Mouse (Mus musculus): Measurements from ENCODE around the gene Sox8. TPM values are rescaled to one million over a fixed set of nuclear protein-coding genes. Genes with fewer than 3 reads are reported as not detected.

Sox8 gene
- total and polyA plus RNA-seq, 3 experiments: not detected

- TF ChIP-seq MAZ (IDR thresholded peaks at IDR 0.05; ENCODE audit: low read depth, low read length): no peak
- TF ChIP-seq TBP (IDR thresholded peaks at IDR 0.05; ENCODE audit: low read depth, low read length): peak; percentile 80
- TF ChIP-seq CHD1 (IDR thresholded peaks at IDR 0.05; ENCODE audit: low read depth, low read length): no peak
- TF ChIP-seq RAD21 (IDR thresholded peaks at IDR 0.05; ENCODE audit: low read depth, low read length): no peak
- no peak for TF ChIP-seq ZC3H11A (IDR thresholded peaks at IDR 0.05; ENCODE audit: low read depth, low read length)
- TF ChIP-seq MEF2A (IDR thresholded peaks at IDR 0.05; ENCODE audit: extremely low read depth, insufficient replicate concordance, low read depth, low read length, poor library complexity, severe bottlenecking): no peak
- no peak for TF ChIP-seq POLR2AphosphoS5 (IDR thresholded peaks at IDR 0.05; ENCODE audit: borderline replicate concordance, low read depth, low read length)
- no peak for TF ChIP-seq BHLHE40 (IDR thresholded peaks at IDR 0.05; ENCODE audit: borderline replicate concordance, low read depth, low read length)
- TF ChIP-seq ELF1 (IDR thresholded peaks at IDR 0.05; ENCODE audit: low read depth, low read length): peak; percentile 18; the same call in 1 of the 2 replicates
- no peak for TF ChIP-seq RCOR1 (IDR thresholded peaks at IDR 0.05; ENCODE audit: low read depth, low read length)
- TF ChIP-seq MAFK (IDR thresholded peaks at IDR 0.05; ENCODE audit: borderline replicate concordance, low read depth, low read length): no peak
- TF ChIP-seq MAX (IDR thresholded peaks at IDR 0.05; ENCODE audit: low read length): peak; percentile 63; the same call in 1 of the 2 replicates
- TF ChIP-seq MYB (IDR thresholded peaks at IDR 0.05; ENCODE audit: low read depth, low read length): no peak
- TF ChIP-seq POLR2A (IDR thresholded peaks at IDR 0.05; ENCODE audit: control insufficient read depth in 1 of 2, insufficient read depth in 1 of 2, low read depth in 1 of 2, low read length in 2 of 2, poor library complexity in 1 of 2): peak; percentile 86 to 93
- no peak for TF ChIP-seq CTCF (IDR thresholded peaks at IDR 0.05 in 2 of 3, conservative IDR thresholded peaks at IDR 0.05 in 1 of 3; ENCODE audit: control insufficient read depth in 1 of 3, insufficient read depth in 1 of 3, low read depth in 2 of 3, low read length in 3 of 3, poor library complexity in 1 of 3, severe bottlenecking in 1 of 3)
- TF ChIP-seq GATA1 (IDR thresholded peaks at IDR 0.05; ENCODE audit: low read depth, low read length): no peak
Measured at GRCm38 (mm10) chr17:25578920-25579319, 8.4 kb upstream of the Sox8 start, which contains the start of gene Lmf1 (continued).

DNA sequence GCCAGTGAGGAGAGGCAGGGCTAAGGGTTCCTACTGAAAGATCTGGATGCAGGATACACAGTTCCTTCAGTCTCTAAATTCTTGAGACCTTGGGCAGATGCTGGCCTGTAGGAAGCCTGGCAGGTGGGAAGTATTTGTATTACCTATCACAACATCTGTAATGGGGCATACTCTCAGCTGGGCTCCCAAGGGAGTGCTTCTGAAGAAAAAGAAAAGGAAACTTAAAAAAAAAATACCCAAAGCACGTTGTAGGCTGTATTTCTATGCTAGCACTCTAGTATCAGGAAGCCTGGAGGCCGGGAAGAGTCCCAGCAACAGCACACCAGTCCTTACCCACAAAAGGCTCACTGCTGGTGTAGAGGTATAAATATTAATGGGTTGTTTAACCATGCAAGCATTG, 7.2 kb upstream of the Sox8 start:
- TF ChIP-seq MEF2A (IDR thresholded peaks at IDR 0.05; ENCODE audit: extremely low read depth, insufficient replicate concordance, low read depth, low read length, poor library complexity, severe bottlenecking): no peak
- no peak for TF ChIP-seq TAL1 (IDR thresholded peaks at IDR 0.05; ENCODE audit: low read length)
- no peak for TF ChIP-seq RAD21 (IDR thresholded peaks at IDR 0.05; ENCODE audit: low read depth, low read length)
- TF ChIP-seq NELFE (IDR thresholded peaks at IDR 0.05; ENCODE audit: low read depth, low read length): no peak
- TF ChIP-seq KAT2A (conservative IDR thresholded peaks at IDR 0.05; ENCODE audit: low read depth, low read length): no peak
- no peak for TF ChIP-seq USF1 (IDR thresholded peaks at IDR 0.05; ENCODE audit: low read depth, low read length)
- no peak for TF ChIP-seq MAFK (IDR thresholded peaks at IDR 0.05; ENCODE audit: borderline replicate concordance, low read depth, low read length)
- no peak for TF ChIP-seq TCF12 (IDR thresholded peaks at IDR 0.05; ENCODE audit: low read depth, low read length)
- no peak for TF ChIP-seq MYB (IDR thresholded peaks at IDR 0.05; ENCODE audit: low read depth, low read length)
- no peaks in the 10 kb centered on the region for H3K27me3 ChIP-seq (ENCODE audit: control insufficient read depth in 1 of 2, insufficient read depth in 2 of 2, low read length in 2 of 2)

More for the DNA sequence above, 7.2 kb upstream of the Sox8 start:
- Histone ChIP-seq H3K27ac (ENCODE audit: control insufficient read depth, low read depth, low read length) (no peak overlapping the region), H3K9me3 (replicated peaks; ENCODE audit: insufficient read depth, low read length) (no peaks in the 10 kb centered on the region), H3K4me3 (ENCODE audit: control insufficient read depth in 1 of 2, insufficient read depth in 1 of 2, low read depth in 2 of 2, low read length in 2 of 2) (no peak overlapping the region), H3K36me3 (ENCODE audit: control insufficient read depth in 1 of 2, insufficient read depth in 2 of 2, low read length in 2 of 2) (peaks cover 0 to 6% of the 10 kb centered on the region in 2 experiments; a peak in 2 of 4 replicates), H3K9ac (ENCODE audit: control insufficient read depth, low read depth, low read length, poor library complexity, severe bottlenecking) (no peak overlapping the region), H3K79me2 (ENCODE audit: control insufficient read depth, insufficient read depth, low read length, poor library complexity) (peaks cover 6% of the 10 kb centered on the region), H3K4me1 (ENCODE audit: control insufficient read depth in 1 of 2, insufficient read depth in 2 of 2, low read length in 2 of 2) (peaks cover 0 to 16% of the 10 kb centered on the region in 2 experiments; a peak in 2 of 4 replicates)
- no peak for DNase-seq (ENCODE audit: low read depth, low spot score)
